Mouse (Mus musculus) liver, embryonic 11.5 days (tissue): ENCODE results near the gene Sult2a8. TPM values are rescaled to one million over a fixed set of nuclear protein-coding genes. Genes with fewer than 3 reads are reported as not detected.

Source experiments
- polyA plus RNA-seq: library from polyadenylated mRNA; unstranded; fragments of >200 nt; fragmentation: Nextera tagmentation; extraction: Ambion mirVana; gene quantifications from 2 replicates; pipeline ENCODE4 v1.2.1, GENCODE M21; 2014

Sult2a8 gene
- polyA plus RNA-seq, 1 experiment from 2014 or later, result 1.9 TPM

Other genes starting within 250 kb of the Sult2a8 start
- gene Sult2a6, start 191.9 kb downstream of the Sult2a8 start, polyA plus RNA-seq, result not detected in 2 replicates
- gene Obox8, start 113.2 kb downstream of the Sult2a8 start, polyA plus RNA-seq, result not detected in 2 replicates
- not detected in 2 replicates for gene Sult2a7, start 47.5 kb upstream of the Sult2a8 start, polyA plus RNA-seq
- gene Vmn1r90, start 116.7 kb upstream of the Sult2a8 start, polyA plus RNA-seq, result 0.04 and 0.11 TPM in 2 replicates
- not detected in 2 replicates for gene Obox7, start 212.7 kb upstream of the Sult2a8 start, polyA plus RNA-seq